Mouse (Mus musculus): ENCODE measurements around the gene Helz.

The Helz gene

GRCm38 (mm10) chr11:107624661-107625060 is 76.9 kb downstream of the Helz start:
- no peak for DNase-seq

DNA sequence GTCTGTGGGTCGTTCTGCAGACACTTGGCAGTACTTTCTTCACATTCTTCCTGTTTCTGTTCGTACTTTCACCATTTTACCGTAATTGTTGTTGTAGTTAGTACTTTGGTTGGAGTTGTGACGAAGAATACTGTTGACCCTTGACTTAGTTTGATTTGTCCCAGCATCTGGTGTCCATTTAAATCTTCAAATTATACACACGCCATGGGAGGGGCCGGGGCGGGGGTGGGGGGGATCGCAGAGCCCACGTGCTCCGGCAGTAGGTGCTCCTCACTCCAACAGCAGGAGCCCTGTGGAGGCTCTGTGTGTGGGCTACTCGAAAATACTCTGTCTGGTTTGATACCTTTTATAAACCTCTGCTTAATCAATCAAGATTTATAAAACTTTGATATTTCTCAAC is 78.0 kb downstream of the Helz start:
- DNase-seq = no peak

- no peak for DNase-seq
Observed at GRCm38 (mm10) chr11:107629504-107629903, 81.8 kb downstream of the Helz start.

DNA sequence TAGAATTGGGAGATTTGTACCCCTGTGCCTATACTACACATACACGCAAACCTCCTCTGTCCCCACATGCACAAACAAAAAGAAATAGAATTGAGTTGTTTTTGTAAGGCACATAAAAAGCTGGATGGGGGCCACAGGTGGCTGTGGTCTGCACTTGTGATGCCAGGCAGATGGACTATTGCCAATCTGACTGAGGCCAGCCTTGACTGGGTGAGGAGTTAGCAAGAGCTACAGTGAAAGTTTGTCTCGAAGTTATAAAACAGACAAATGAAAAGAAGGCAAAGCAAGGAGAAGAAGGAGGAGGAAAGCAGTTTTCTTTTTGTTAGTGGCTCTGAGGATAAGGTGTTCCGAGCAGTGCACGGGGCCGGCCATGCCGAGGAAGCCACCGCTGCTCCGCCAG is 82.2 kb downstream of the Helz start:
- DNase-seq = no peak

- DNase-seq = no peak
Observed at GRCm38 (mm10) chr11:107631124-107631523, 83.4 kb downstream of the Helz start.

GRCm38 (mm10) chr11:107633563-107634146 is 85.9 kb downstream of the Helz start:
- DNase-seq = no peak

- no peak for DNase-seq
Observed at GRCm38 (mm10) chr11:107638137-107638536, 90.4 kb downstream of the Helz start.

DNA sequence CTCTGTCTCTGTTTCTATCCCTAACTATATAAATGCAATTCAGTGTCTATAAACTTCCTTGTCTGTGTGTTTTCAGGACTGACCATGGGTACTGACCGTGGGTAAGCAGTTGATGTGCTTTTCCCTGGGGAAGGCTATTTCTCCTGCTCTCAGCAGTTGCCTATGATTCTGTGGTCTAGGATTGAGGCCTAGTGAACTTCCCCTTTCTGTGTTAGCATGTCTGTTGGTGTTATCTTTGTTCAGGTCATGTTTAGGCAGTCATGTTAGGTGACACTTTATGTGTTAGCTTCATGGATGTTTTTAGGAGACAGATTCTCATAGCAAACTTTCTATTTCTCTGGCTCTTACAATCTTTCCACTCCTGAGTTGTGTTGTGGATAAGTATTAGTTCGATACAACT is 91.9 kb downstream of the Helz start:
- no peak for DNase-seq

DNA sequence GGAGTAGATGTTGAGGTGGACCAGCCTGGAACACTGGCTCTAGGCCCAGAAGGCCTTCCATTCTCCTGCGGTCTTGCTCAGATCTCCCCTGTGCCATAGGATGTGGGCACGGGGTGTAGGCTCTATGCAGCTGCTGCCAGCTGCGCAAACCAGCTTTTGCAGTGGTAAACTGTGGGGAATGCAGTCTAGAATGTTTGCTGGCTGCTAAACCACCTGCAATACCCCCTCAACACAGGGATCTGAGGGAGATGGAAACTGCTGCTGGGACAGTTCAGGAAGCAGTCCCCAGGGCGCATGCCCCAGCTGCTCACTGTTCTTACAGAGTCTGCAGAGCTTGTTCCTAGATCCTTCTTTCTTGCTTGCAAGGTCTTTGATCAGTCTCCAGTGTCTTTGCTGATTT is 96.7 kb downstream of the Helz start:
- DNase-seq = no peak

DNA sequence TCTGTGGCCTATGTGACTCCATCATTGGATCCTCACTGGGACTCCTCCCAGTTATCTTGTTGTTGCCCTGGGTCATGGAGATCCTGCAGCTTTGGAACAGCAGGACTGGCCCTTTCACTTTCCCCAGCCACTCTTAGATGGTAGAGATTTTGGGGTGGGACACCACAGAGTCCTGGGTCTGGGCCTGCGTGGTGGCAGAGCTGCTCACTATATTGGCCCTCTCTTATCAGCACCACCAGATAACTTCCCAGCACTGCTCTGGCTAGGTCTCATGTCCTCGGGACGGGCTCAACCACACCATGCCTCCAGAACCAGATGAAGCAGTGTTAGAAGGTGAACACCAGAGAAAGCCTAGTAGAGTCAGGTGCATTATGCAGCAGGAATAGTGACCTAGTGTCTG is 99.6 kb downstream of the Helz start:
- no peak for DNase-seq

- no peak for DNase-seq
Observed at GRCm38 (mm10) chr11:107648668-107649067, 100.9 kb downstream of the Helz start.

DNA sequence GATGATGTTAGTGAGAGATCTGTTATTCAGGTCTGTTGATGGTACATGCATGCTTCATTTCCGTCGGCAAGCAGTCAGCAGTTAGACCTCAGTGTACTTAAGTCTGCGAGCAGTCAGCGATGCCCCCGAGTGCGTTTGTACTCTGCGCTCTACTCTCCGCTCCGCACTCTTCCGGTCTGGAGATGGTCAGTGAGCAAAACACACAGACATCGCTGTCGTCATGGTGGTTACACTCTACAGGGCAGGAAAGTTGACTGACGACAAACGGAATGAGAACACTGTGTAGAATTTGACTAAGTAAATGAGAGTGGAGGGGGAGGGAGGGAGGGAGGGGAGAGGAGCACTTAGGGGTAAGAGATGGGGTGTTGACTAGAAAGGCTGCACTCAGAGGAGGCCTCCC is 101.7 kb downstream of the Helz start:
- no peak for DNase-seq

GRCm38 (mm10) chr11:107650422-107651051 is 102.8 kb downstream of the Helz start:
- DNase-seq = no peak

DNA sequence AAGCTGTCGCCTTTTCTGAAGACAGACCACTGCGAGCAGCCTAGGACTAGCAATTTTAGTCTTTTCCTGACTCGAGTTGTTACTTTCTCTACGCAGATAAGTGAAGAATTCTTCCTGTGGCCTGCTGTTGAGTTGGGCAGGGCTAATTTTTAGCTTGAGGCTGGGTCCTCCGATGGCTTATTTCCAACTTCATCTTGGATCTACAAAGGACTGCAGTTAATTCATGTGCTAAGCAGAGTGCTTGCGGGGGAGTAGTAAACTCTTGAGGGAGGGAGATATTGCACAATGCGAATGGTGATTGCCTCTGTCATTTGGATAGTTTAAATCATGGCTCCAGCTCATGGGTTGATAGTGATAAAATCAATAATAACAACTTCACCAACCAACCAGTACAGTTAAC is 103.7 kb downstream of the Helz start:
- no peak for DNase-seq

DNA sequence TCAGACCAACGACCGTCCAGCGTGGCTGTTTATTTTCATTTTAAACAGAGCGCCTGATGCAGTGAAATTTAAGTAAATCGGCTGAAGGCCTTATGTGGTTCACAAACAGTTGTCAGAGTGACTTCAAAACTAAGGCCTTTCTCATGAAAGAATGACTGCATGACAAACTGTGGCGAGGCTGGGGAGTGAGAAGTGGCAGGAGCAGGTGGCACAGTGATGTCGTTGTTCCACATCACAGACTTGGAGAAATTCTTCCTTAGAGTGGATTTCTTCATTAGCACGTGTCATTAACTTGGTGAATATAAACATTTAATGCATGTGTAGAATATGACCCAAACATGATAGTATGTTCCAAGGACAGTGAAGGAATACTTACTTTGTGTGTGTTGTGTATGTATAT is 104.4 kb downstream of the Helz start:
- no peak for DNase-seq

GRCm38 (mm10) chr11:107655538-107655937 is 107.8 kb downstream of the Helz start:
- DNase-seq = no peak

- no peak for DNase-seq
Observed at GRCm38 (mm10) chr11:107657117-107657516, 109.4 kb downstream of the Helz start.

GRCm38 (mm10) chr11:107660452-107660851 is 112.7 kb downstream of the Helz start:
- no peak for DNase-seq

DNA sequence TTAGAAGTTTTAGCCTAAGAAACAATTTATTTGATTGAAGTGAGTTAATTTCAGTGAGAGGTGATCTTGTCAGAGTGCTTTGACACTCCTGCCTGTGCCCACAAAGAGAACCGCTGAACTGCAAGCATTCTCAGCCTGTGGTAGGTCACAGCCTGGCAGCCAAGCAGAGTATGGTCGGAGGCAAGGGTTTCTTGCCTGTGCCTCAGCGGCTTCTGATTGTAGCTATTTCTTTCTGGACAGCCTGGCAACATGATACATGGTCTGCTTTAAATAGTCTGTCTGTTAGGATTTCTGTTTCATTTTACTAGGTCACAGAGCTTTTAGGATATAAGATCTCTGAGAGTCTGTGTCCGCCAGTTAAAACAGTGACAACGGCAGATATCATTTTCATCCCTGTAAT is 114.9 kb downstream of the Helz start:
- DNase-seq = no peak

DNA sequence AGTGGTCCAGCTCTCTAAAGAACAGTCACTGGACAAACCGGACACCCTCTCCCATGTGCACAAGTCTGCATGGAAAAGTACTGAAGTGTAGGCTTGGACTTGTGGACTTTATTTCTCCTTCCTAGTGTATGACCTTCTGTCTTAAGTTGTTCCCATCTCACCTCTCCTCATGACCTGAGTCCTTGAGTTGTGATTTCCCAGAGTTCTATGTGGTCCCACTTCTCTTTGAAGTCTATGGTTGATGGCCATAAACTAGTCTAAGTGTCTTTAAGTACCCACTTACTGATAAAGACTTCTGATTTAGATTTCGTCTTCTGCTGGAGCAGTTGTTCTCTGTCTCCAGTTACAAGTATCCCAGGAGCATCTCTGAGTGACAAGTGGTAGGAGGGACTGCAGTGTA is 119.8 kb downstream of the Helz start:
- no peak for DNase-seq

GRCm38 (mm10) chr11:107668223-107668622 is 120.5 kb downstream of the Helz start:
- no peak for DNase-seq

GRCm38 (mm10) chr11:107668977-107669376 is 121.2 kb downstream of the Helz start:
- DNase-seq = no peak

GRCm38 (mm10) chr11:107674006-107674405 is 126.3 kb downstream of the Helz start:
- DNase-seq = no peak

- no peak for DNase-seq
Observed at GRCm38 (mm10) chr11:107674601-107675000, 126.9 kb downstream of the Helz start.

- no peak for DNase-seq
Observed at GRCm38 (mm10) chr11:107675246-107675645, 127.5 kb downstream of the Helz start.

All from B cell, adult 2 months (primary cell).